Mouse (Mus musculus) lung, adult 2 months (tissue): ENCODE data around the gene Art4.

ENCODE experiments used
- CTCF ChIP-seq: fragments of 200-500 bp; IDR thresholded peaks from 2 replicates; pipeline ENCODE4 v1.5.1; 2011; ENCODE audit warnings: mild to moderate bottlenecking, low read length, control low read depth; ENCODE audit not compliant: insufficient read depth
- POLR2A ChIP-seq: fragments of 200-500 bp; IDR thresholded peaks from 2 replicates; pipeline ENCODE4 v1.6.1; 2011; ENCODE audit warnings: low read depth, mild to moderate bottlenecking, control low read depth, low read length, borderline replicate concordance; ENCODE audit errors: extremely low read depth

- TF ChIP-seq POLR2A (no peak), CTCF (no peak)
These were observed 40.7 kb downstream of the Art4 start for GRCm38 (mm10) chr6:136816826-136817225.
